Mouse (Mus musculus) layer of hippocampus, adult 18-20 months (tissue): ENCODE measurements around the gene Crcp. TPM values are rescaled to one million over a fixed set of nuclear protein-coding genes. Genes with fewer than 3 reads are reported as not detected.

ENCODE experiments used
- DNase-seq, 2 experiments: peaks; one replicate each; pipeline ENCODE4 v3.0.0; 2022; ENCODE audit warnings: low spot score in 2 of 2
- total RNA-seq, 2 experiments: library from RNA; stranded (reverse); gene quantifications; 2 replicates each; pipeline ENCODE4 v1.2.3; 2021

Crcp gene
- total RNA-seq, 2 experiments from 2014 or later: 37.0 to 39.3 TPM

- no peak for DNase-seq
Observed at GRCm38 (mm10) chr5:130089177-130089576, 60.1 kb downstream of the Crcp start.

- DNase-seq: peak in 1 of 2 experiments; percentile 70
Observed at GRCm38 (mm10) chr5:130089626-130090393, 60.7 kb downstream of the Crcp start.

GRCm38 (mm10) chr5:130096754-130097153, 67.7 kb downstream of the Crcp start:
- no peak for DNase-seq

GRCm38 (mm10) chr5:130097837-130098236, 68.7 kb downstream of the Crcp start:
- no peak for DNase-seq

- DNase-seq: no peak
Observed at GRCm38 (mm10) chr5:130101724-130102123, 72.6 kb downstream of the Crcp start.

- DNase-seq: no peak
Observed at GRCm38 (mm10) chr5:130109348-130109747, 80.3 kb downstream of the Crcp start.

Other genes starting within 250 kb of the Crcp start
- 10 to 100 TPM; 27.7 to 29.7 TPM for gene Psph, start 241.8 kb upstream of the Crcp start, total RNA-seq
- gene Sumf2, start 182.3 kb upstream of the Crcp start, total RNA-seq: 10 to 100 TPM; 19.6 to 22.2 TPM
- 100 to 1,000 TPM; 479 to 483 TPM for gene Chchd2, start 141.8 kb upstream of the Crcp start, total RNA-seq
- 1 to 10 TPM; 5.6 to 6.3 TPM for gene Zbed5, start 133.6 kb upstream of the Crcp start, total RNA-seq
- 10 to 100 TPM; 18.7 to 20.0 TPM for gene Phkg1, start 130.7 kb upstream of the Crcp start, total RNA-seq
- gene Nupr1l, start 120.8 kb upstream of the Crcp start, total RNA-seq: 1 to 10 TPM; 4.2 to 4.5 TPM
- gene Vkorc1l1, start 87.3 kb upstream of the Crcp start, total RNA-seq: 10 to 100 TPM; 43.5 to 44.2 TPM
- 10 to 100 TPM in 1 of 2 experiments, 1 to 10 TPM in 1; 9.6 to 13.0 TPM for gene Gusb, start 26.2 kb upstream of the Crcp start, total RNA-seq
- 10 to 100 TPM; 22.6 to 25.4 TPM for gene Asl, start within 50 bp of the Crcp start, total RNA-seq
- 10 to 100 TPM; 47.8 to 48.9 TPM for gene Tpst1, start 44.0 kb downstream of the Crcp start, total RNA-seq
- 10 to 100 TPM; 12.1 to 16.5 TPM for gene Kctd7, start 115.6 kb downstream of the Crcp start, total RNA-seq
- gene Rabgef1, start 142.5 kb downstream of the Crcp start, total RNA-seq: 10 to 100 TPM; 53.2 TPM
- 10 to 100 TPM; 42.3 to 43.3 TPM for gene Tmem248, start 187.8 kb downstream of the Crcp start, total RNA-seq
- 10 to 100 TPM; 83.1 to 83.6 TPM for gene Sbds, start 226.2 kb downstream of the Crcp start, total RNA-seq
- gene Tyw1, start 226.3 kb downstream of the Crcp start, total RNA-seq: 10 to 100 TPM; 16.1 to 16.6 TPM